Mouse (Mus musculus): ENCODE results near the gene Chrm3.

The Chrm3 gene

DNA sequence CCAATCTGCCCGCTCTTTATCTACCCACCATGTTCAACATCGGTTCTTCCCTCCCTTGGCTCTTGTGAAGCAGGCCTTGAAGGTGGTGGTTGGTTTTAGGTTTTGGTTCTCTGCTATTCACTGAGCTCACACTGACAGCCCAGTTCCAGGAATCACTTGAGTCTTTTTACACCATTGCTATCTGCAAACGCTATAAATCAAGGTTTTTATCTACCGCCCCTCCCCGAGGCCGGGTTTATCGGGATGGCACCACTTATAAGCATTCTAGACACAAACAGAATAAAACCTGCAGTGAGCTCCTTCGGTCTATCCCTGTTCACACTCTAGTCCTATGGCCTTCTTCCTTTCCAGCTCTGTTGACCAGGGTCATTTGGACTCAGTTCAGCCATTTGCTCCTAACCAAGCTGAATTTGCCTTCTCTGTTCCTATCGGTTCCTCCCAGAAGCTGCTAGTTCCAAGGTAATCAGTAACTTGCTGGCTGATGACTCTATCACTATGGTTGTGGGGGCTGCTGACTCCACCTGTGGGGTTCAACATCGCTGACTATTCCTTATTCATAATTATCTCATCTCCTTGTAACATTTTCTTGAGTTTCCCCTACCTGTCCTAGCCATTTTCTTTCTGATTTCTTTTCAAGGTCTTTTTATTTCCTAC lies 291.6 kb downstream of the Chrm3 start:
- DNase-seq (ENCODE audit: low spot score) = no peak

DNA sequence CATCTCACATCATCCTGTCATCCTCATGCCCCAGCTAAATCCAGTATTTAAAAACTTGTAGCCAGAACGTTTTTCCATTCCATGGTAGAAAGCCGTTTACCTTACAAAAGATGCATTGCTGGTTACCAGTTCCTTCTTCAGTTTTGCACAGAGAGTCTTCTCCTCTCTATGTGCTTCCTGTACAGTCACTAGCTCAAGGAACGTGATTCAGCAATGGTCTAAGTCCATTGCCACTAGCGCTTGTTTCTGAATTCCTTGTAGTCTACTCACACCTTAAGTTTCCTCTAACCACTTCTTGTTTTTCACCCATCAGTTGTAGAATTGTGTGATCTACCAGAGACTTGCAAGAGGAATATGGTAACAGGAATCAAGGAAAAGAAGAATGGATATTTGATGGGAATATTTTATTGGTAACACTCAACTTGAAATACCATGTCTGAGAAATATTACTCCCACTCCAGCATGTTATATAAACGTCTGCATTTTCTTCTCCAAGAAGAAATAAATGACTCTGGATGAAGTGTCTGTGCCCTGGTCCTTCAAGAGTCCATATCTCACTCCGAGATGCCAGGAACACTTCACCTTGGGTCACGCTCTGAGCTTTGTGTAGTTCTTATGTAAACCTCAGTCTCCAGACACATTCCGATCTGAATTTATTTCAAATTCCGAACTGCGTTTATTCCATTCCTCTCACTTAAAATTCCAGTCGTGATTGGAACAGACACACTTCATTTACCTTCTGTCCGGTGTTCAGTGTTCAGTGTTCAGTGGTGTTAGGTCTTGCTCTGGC lies 293.6 kb downstream of the Chrm3 start:
- no peak for DNase-seq (ENCODE audit: low spot score)

DNA sequence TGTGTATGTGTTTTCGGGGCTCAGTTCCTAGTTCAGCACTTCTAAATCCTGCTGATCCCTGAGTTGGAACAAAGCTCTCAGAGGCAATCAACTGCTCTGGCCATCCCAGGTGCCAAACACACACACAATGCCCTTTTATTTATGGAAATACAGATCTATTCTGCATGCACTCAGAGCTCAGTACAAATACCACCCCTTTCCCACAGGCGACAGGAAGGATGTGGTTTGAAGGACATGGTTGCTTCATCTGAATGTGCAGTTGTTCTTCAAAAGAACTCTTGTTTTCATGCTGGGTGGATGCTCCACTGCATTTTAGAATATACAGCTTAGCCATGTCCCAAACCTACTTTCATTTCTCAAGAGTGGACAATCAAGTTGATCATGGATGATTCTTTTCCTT lies 294.9 kb downstream of the Chrm3 start:
- DNase-seq (ENCODE audit: low spot score) = no peak

DNA sequence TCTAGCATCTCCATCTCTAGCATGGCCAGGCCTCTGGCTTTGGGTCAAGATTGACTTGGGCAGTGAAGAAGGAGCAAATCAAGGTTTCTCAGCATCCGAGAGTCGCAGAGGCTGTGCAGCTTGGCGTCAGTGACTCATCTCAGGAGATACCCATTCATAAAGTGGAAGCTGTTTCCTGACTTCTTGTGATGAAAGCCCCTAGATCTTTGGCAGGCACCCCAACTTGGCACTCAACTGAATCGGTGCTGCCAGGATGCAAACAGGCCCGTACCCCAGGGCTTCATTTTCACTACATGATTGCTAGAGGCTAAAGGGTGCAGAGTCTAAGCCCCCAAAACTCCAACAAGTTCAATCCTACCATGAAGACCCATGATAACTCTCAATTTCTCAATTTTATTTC lies 298.0 kb downstream of the Chrm3 start:
- no peak for DNase-seq (ENCODE audit: low spot score)

DNA sequence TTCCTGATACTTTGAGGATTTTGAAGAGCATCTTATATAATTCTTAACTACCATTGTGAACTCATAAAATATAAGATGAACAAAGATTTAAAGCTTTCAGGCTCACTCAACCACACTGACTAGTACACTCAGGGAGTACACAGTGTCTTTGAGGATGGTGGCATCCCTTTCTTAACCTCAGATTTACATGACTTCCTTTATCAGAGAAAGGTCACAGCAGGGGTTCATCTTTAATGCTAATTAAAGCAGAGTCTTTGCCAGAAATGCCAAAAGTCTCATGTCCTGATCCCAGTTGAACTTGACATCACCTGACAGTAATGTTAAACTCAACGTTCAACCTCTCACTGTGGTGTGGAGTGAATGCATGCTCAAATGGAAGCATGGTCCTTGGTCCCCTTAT lies 301.7 kb downstream of the Chrm3 start:
- no peak for DNase-seq (ENCODE audit: low spot score)

DNA sequence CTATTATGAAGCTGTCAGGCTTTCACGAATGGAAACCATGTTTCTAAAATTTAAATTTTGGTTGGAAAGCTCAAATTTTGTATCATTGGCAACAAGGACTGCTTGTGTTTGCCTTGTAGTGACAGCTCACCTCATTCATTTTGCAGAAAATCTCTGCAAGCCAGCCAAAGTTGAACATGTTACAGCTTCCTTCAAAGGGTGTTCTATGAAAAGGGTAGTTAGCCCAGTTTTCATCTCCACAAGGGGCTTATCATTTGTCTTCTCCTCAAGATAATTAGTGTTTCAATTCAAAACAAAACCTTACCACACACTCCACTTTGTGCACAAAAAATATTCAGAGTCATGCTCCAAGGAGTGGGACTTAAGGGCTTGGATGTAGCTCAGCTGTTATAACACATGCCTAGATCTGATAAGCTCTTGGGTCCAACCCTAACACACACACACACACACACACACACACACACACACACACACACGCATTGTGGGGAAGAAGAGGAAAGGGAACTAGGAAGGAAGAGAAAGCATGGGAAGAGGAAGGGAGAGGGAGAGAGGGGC lies 302.9 kb downstream of the Chrm3 start:
- DNase-seq (ENCODE audit: low spot score) = no peak

DNA sequence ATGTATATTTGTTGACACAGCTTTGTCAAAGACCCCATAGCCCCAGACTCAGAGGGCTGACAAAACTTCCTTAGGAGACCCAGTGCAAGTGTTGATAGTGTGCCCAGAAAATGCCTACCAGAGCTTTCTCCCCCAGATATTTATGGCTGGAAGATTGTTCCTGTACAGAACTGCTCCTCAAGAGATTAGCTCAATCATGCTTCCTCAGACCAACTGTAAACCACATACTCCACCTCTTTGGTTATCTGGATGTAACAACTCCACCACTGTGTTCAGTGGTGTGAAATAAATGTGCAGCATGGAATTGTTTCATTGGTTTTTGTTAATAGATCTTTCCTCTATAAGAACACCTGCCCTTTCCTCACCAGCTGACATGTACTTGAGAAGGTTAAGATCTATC lies 306.6 kb downstream of the Chrm3 start:
- DNase-seq (ENCODE audit: low spot score) = no peak

DNA sequence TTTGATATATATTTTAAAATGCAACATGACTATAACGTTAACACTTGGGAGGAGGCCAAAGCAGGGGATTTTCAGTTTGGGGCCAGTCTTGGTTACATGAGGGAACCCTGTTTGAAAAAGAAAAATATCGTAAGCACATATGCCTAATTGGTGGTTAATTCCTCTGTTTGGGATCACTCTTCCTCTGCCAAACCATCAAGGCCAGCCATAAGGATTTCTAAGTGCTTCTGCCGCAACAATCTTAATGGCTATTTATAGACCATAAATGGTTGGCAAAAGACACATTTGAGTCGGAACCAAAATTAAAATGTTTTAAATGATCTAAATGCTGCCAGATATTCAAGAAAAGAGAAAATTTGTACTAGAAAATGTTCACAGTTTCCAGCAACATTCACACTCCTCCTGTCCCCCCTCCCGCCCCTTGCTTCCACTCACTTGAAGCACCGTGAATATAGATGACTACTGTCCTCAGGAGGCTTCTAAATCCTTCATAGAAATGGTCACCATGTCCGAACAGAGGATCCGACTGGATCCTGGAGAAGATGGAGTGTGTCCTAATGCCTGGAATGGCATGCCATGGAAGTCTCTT lies 307.3 kb downstream of the Chrm3 start:
- no peak for DNase-seq (ENCODE audit: low spot score)

DNA sequence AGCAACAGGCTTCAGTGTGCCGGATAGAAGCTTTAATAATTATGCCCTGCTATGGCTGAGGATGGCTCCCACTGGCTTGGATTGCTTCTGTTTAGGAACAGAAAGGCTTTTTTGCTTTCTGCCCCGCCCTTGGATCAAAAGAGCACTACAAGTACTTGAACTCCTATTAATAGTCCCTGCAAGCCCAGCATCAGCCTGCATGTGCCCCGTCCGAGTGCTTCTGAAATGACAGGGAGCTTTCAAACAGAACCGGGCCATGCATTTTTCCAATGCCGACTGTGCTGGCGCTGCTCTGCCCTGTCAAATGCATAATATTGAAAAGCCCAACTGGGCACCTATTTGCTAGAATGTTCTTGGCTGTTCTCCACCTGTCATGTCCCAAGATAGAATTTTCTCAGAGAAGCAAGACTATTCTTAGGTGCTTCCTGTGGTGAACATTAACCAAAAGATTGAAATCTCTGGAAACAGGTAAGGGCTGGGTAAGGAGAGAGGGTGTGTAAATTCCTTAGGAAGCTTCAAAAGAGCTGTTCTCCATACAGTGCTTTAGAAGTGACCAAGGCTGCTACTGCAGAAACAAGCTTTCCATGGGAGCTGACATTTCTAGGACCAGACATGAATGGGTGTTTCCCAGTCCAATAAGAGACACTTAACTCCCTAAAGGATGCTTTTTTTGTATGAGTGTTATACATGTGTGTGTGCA lies 314.8 kb downstream of the Chrm3 start:
- DNase-seq (ENCODE audit: low spot score) = no peak

DNA sequence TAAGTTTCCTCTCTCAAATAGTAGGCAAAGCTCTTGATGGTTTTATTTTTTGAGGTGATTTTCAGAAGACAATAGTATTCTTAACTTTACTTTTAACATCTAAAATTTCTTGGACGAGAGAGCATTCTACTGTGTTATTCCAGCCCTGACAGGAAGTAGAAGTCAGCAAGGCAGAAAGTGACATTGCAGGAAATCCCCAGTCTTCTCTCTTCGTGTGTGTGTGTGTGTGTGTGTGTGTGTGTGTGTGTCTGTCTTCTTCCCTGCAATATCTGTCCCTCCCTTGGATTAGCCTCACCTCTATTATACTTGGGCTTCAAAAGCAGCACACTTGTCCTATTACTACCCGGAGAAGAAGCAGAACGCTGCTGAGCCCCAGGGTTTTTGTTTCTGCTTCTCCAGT lies 316.6 kb downstream of the Chrm3 start:
- no peak for DNase-seq (ENCODE audit: low spot score)

DNA sequence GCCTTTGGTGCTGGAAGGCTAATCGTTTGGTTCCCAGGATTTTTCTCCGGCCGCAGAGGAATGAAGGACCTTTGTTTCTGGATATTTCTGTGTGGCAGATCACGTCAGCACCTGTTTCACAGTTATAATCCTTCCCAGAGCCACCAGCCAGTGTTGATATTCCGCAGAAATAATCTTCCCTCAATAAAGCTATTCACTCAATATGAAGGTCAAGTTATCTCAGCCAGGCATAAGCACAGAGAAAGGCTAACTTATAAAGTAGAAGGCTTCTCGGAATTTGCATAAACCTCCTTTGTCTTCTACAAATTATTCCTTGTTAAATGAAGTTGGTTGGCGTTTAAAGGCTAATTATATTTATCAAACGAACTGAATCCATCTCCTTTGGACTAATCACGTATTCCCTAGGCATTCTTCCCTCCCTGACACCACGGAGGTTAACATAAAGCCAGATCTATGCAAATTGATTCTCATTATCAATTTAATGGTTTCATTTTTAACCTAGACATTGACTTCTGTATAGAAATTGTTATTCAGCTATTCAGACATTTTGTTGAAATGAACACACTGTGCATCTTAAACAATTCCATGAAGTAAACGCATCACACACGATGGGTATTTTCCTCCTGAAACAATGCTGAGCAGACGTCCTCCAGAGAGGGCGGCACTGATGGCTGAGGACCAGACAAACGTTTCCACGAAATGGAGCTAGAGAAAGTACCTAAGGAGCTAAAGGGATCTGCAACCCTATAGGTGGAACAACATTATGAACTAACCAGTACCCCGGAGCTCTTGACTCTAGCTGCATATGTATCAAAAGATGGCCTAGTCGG lies 326.9 kb downstream of the Chrm3 start:
- no peak for DNase-seq (ENCODE audit: low spot score)

DNA sequence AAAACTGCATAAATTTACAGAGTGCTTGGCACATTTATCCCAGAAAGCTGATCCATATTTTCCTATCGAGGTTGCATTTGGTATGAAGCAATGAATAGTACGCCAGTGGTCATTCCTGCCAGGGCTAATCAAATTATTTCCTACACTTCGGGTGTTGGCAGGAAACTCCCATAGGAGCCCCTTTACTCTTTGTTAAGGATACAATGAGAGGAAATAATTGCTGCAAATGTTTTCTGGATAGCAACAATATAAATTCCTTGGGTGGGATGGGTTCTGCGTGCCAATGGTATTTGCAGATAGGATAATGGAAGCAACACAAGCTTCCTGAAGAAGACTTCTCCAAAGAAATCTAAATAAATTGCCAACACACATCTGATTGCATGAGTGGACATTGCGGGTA lies 329.1 kb downstream of the Chrm3 start:
- DNase-seq (ENCODE audit: low spot score) = no peak

DNA sequence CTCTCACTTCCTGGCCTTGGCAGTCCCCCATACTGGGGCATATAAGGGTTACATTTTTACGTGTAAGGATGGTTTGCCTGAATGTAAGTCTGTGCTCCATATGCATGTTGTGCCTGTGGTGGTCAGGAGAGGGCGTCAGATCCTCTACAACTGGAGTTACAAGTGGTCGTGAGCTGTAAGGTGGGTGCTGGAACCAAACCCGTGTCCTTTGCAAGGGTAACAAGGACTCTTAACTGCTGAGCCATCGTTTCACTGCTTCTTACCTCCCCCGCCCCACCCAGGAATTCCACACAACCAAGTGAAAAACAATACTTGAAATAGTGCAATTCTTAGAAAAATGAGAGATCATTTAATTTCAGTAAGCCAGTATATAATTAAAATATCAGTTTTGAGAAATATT lies 330.7 kb downstream of the Chrm3 start:
- no peak for DNase-seq (ENCODE audit: low spot score)

DNA sequence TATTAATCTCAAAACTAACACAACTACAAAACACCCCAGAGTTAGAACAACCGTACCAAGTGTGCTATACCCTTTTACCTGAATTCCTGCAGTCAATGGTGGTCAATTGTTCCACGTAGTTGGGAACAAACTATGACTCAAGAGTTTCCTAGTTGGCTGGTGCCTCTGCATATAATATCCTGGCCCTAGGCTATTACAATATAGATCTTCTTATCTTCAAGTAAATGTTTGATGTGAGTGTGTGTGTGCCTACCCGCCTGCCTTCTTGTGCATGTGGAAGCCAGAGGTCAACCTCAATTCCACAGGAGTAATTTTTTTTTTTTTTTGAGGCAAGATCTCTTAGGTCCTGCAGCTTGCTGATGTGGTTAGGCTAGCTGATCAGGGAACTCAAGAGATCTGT lies 335.5 kb downstream of the Chrm3 start:
- no peak for DNase-seq (ENCODE audit: low spot score)

DNA sequence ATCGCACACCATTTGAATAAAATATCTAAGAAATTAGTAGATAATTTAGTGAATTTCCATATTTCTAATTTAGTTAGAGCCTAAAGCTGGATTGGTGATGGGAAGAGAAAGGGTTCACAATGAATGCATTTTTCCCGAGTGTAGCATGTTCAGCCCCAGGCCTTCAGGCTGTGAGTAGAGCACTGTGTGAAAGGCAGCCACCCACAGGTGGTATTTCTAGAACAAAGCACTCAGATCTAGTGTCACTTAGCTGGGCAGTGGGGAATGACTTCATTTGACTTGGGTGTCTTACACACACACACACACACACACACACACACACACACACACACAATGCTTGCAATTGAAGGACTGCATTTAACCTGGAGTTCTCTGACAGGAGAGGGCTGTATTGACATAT lies 337.5 kb downstream of the Chrm3 start:
- DNase-seq (ENCODE audit: low spot score) = no peak

DNA sequence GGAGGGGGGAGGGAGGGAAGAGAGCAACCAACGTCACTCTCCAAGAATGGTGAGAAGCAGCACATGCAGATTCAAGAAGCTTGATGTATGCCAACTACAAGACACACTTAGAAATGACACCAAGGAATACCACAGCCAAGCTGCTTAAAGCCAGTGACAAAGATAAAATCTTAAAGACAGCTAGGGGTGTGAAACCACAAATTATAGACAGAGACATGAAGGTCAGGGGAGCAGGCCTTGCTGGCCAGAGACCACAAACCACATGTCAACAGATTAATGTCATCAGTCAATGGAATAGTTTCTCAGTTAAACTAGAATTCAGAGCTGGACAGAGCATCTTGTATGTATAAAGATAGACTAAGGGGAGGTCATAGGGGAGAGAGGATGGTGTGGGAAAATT lies 341.4 kb downstream of the Chrm3 start:
- no peak for DNase-seq (ENCODE audit: low spot score)

DNA sequence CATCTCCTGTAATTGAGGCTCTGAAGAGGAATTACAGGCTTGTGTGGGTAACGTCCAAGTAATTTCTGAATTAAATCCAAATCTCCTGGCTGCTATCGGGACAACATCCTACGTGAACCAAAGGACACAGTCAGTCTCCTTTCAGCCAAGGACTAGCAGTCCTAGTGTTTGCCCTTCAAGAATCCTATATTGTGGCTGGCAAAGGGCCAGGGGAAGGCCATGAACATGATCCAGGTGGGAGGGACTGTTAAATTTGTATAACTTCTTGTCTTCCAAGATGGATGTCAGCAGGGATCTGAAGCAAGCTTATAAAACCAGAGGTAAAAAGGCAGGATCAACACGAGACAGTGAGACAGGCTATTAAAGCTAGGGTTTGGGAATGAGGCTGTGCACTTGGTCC lies 357.7 kb downstream of the Chrm3 start:
- no peak for DNase-seq (ENCODE audit: low spot score)

DNA sequence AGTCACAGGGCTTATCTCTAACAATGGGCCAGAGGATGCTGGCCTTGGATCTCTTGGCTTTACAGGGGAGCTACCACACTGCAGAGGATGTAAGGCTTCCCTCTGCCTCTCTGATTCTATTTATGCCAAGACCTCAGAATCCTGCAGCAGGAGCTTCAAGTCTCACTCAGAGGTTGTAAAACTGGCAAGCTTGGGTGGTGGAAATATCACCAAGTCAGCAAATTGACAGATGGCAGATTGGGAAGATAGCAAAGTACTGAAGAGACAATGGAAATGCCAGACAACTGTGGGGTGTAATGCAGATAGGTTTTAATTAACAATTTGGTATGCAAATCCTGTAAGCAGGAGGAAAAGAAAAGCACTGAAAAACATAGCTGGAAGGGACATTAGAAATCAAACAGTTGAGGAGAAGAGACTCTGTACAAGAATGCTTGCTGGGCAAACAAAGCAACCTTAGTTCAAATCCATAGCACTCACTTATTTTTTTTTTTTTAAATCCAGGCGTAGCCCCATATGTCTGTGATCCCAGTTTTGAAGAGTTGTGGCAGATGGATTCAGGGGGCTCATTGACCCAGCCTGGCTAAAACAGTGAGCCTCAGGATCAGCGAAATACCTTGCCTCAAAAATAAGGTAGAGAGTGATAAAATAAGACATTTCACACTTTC lies 362.9 kb downstream of the Chrm3 start:
- DNase-seq (ENCODE audit: low spot score) = no peak

DNA sequence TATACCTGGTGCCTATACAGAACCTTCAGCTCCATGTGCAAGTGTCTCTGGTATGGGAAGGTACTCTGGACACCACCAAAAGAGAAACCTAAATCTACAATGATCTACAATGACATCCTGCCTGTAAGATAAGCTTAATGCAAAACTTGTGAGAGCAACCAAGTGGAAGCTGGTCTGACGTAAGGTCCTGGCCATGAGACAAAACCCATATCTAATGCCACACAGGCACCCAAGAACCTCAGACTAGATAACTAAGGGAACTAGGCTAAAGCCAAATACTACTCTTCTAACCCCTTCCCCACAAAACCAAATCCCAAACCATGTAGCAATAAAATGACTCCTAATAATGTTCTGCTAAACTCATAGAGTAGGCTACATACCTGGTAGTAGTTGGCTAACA lies 364.8 kb downstream of the Chrm3 start:
- DNase-seq (ENCODE audit: low spot score) = no peak

DNA sequence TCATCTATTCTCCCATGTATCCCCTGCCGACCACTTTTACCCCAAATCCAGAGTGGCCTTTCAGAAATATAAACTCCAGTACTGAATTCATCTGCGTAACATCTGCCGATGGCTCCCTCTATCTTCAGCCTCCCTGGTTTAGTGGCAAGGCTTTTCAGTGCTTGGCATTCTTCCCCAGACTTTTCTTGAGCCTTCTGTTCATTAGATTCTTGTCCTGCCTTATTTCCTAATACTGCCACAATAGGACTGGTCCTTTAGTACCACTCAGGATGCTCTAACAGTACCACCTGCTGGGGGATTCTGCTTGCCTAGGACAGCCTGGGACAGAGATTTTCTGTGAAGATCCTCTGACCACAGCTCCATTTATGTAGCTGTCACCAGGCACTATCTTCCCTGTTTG lies 367.1 kb downstream of the Chrm3 start:
- no peak for DNase-seq (ENCODE audit: low spot score)

DNA sequence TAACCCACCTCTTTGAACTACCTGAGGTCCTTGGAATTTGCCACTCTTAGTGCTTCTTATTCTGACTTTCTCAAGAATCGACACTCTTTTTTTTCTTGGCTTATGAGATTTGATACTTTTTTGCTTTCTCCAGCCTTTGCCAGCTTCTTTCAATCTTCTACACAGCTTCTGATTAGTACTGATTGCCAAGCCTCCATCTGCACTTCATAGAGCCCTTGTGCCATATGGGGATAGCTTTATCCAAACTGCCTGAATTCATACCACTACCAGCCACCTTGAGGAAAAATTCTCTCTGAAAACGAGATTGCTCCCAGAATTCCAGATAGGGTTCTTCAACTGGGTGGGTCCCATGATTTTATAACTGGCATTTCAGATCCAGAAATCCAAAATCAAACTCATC lies 368.0 kb downstream of the Chrm3 start:
- DNase-seq (ENCODE audit: low spot score) = no peak
